Mouse (Mus musculus) Patski (cell line): ENCODE measurements around the gene Grn. TPM values are rescaled to one million over a fixed set of nuclear protein-coding genes. Genes with fewer than 3 reads are reported as not detected.

Experiments
- ATAC-seq: fragments of 100-300 bp; one replicate; pipeline ENCODE4 v1.8.0; 2021
- CTCF ChIA-PET: fragments of 350-600 bp; sonication (Branson Sonifier 250); formaldehyde crosslinking; loops from one replicate; lab custom pipeline; 2022; ENCODE audit warnings: inconsistent platforms; lab: Charles Lee
- POLR2A ChIA-PET: fragments of 350-600 bp; sonication (Branson Sonifier 250); formaldehyde crosslinking; loops from one replicate; lab custom pipeline; 2022; ENCODE audit warnings: antibody characterized with exemption, inconsistent platforms; lab: Charles Lee
- DNase-seq: peaks from one replicate; pipeline ENCODE4 v3.0.0-alpha.2; 2011; ENCODE audit warnings: low read depth, low spot score
- H3K27me3 ChIP-seq: fragments of 371-371 bp; one replicate; pipeline ENCODE4 v1.5.1; 2021
- CTCF ChIP-seq: fragments of 100-300 bp; IDR thresholded peaks from one replicate; pipeline ENCODE4 v1.5.1; 2021
- in situ Hi-C: fragments of 300-500 bp; cut with MboI; formaldehyde crosslinking; loops from 3 replicates; pipeline ENCODE4 v1.11.1; 2018; ENCODE audit warnings: low pct_unique_long_range_greater_than_20kb, mixed read lengths
- polyA plus RNA-seq: library from polyadenylated mRNA; unstranded; gene quantifications from one replicate; pipeline ENCODE4 v1.2.3, GENCODE M21; 2021

Grn gene
- polyA plus RNA-seq, 1 experiment from 2014 or later = 491 TPM

DNA sequence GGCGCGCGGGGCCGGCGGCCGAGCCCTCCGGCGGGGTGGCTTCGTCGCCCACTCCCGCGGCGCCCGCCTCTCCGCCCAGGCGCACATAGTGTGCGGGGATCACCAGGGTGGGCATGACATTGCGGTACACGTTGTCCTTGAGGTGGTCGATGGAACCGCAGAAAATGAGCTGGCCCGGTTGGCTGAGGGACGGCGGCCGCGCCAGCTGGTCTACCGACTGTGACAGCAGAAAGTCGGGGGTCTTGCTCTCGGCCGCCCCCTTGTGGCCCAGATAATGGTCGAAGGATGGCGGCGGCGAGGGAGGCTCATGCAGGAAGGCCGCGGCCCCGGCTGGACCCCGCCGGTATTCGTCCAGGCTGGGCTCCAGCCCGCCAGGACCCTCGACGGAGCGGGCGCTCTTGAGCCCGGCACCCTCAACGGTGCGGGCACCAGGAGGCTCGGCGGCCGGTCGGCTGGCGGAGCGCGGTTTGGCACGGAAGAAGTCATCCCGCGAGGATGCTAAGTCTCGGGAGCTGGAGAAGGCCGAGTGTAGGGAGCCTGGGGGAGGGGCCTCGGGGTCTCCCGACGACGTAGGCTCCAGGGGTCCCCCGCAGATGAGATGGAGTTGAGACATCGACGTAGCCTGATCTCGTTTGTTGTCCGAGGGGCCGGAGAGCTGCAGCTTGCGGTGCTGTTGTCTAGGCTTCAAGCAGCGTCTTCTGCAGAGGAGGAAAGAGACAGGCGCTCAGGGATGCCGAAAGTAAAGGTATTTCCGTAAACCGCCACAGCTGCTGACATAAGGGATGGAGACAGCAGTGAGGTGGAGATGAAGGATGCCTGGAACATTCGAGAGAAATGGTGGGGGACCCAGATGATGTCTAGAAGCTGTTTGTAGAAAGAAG lies 8.3 kb downstream of the Grn start:
- in situ Hi-C loops = no loop called here
- no peaks in the 10 kb centered on the region for H3K27me3 ChIP-seq
- DNase-seq = no peak
- POLR2A ChIA-PET = no interaction called here
- TF ChIP-seq CTCF = no peak
- no peak for ATAC-seq
- CTCF ChIA-PET = no interaction called here

- ATAC-seq (no peak), DNase-seq (no peak)
- POLR2A ChIA-PET = no interaction called here
- H3K27me3 ChIP-seq = no peaks in the 10 kb centered on the region
- TF ChIP-seq CTCF = no peak
- CTCF ChIA-PET = no interaction called here
- in situ Hi-C loops = no loop called here
These were observed 9.3 kb downstream of the Grn start for GRCm38 (mm10) chr11:102439093-102440082.

GRCm38 (mm10) chr11:102440255-102440654 lies 10.1 kb downstream of the Grn start:
- H3K27me3 ChIP-seq = no peaks in the 10 kb centered on the region
- in situ Hi-C loops = no loop called here
- POLR2A ChIA-PET = no interaction called here
- ATAC-seq (no peak), DNase-seq (no peak)
- TF ChIP-seq CTCF = no peak
- CTCF ChIA-PET = no interaction called here

DNA sequence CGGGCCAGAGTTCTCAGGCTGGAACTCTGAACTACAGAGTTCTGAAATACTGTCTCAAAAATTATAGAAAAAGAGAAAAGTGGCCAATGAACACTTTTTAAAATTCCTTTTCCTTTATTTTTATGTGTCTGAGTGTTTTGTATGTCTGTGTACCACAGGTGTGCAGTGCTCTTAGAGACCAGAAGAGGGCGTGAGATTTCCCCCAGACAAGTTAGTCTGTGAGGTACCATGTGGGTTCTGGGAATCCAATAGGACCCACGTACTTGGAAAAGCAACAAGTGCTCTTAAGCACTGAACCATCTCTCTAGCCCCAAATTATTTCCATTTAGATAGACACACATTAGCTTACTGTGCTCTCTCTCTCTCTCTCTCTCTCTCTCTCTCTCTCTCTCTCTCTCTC lies 11.3 kb downstream of the Grn start:
- CTCF ChIA-PET = interaction anchor here (1.5 kb wide), 1 partner anchor 11 kb away, joined by 5 read pairs; no protein-coding TSS in a partner anchor

GRCm38 (mm10) chr11:102442089-102442488 lies 12.0 kb downstream of the Grn start:
- DNase-seq = no peak
- no peak for TF ChIP-seq CTCF
- ChIA-PET POLR2A (interaction anchor here (0.7 kb wide), 2 partner anchors 10 to 816 kb away, joined by 3 read pairs; no protein-coding TSS in a partner anchor), CTCF (interaction anchor here (1.5 kb wide), 1 partner anchor 11 kb away, joined by 5 read pairs; no protein-coding TSS in a partner anchor)
- in situ Hi-C loops = no loop called here
- ATAC-seq = no peak
- H3K27me3 ChIP-seq = no peaks in the 10 kb centered on the region

More for the DNA sequence above, 11.3 kb downstream of the Grn start:
- no peaks in the 10 kb centered on the region for H3K27me3 ChIP-seq
- no peak for ATAC-seq
- in situ Hi-C loops = no loop called here
- POLR2A ChIA-PET = no interaction called here
- DNase-seq = no peak
- TF ChIP-seq CTCF = no peak

DNA sequence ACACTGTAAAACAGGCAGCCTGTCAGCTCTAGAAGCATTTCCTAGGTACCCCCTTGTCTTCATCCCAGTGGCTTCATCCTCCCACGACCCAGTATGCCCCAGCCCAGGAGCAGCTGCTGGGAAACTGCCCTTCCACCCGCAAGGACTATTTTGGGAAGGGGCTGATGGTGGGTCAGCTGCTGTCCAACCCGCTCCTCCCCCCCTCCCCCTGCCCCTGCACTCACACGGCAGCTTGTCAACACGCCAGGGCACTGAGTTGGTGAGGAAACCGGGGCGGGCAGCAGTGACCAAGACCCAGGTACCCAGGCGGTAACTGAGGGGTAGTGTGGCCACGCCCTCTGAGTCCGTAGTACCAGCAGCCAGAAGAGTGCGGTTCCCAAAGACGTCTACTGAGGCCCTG lies 13.6 kb downstream of the Grn start:
- no peaks in the 10 kb centered on the region for H3K27me3 ChIP-seq
- CTCF ChIA-PET = no interaction called here

DNA sequence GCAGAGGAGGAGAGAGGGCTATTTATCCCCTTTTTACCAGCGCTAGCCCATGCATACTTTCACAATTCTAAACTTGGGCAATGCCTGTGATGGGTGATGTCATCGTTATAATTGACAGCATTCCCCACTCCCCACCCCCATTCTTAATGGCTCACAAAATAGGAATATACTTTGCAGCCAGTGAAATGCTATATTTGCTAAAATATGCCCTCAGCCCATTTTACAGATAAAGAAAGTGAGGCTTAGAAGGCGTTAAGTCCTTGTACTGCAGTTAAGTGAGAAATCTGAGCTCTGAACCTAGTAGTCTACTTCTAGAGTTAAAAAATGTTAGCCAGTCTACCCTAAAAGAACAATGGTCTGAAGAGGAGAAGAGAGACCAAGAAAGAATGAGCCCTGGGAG lies 14.2 kb downstream of the Grn start:
- DNase-seq = no peak
- ChIA-PET POLR2A (interaction anchor here (0.6 to 1.3 kb wide), 4 partner anchors 20 to 341 kb away, joined by 3 to 6 read pairs (median 4); no protein-coding TSS in a partner anchor), CTCF (no interaction called here)
- no peaks in the 10 kb centered on the region for H3K27me3 ChIP-seq
- no peak for TF ChIP-seq CTCF
- in situ Hi-C loops = no loop called here
- no peak for ATAC-seq

More for the DNA sequence above, 13.6 kb downstream of the Grn start:
- POLR2A ChIA-PET = interaction anchor here (0.7 to 1.3 kb wide), 3 partner anchors 13 to 341 kb away, joined by 3 to 6 read pairs (median 3); partner anchors contain the start of gene Grn
- no peak for TF ChIP-seq CTCF
- in situ Hi-C loops = no loop called here
- ATAC-seq (no peak), DNase-seq (no peak)

DNA sequence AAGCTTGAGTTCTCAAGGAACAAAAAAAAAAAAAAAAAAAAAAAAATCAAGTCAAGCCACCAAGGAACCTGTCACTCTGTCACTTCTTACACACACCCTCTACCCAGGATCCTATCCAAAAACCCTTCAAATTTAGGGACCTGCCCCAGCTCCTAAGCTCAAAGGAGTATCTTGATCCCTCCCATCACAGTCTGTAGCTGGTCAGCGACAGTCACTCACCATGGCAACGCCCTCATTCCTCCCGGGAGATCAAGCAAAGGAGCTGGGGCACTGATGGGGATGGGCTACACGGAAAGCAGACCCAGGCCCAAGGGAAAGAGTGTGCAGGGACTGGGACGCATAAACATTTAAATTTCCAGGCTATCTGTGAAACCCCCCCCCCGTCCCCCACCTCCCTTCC lies 14.7 kb downstream of the Grn start:
- ChIA-PET POLR2A (interaction anchor here (0.6 to 1.5 kb wide), 3 partner anchors 8 to 271 kb away, joined by 4 to 6 read pairs (median 4); no protein-coding TSS in a partner anchor), CTCF (interaction anchor here (1.9 to 2.9 kb wide), 2 partner anchors 10 to 14 kb away, joined by 6 to 11 read pairs; no protein-coding TSS in a partner anchor)
- no peak for ATAC-seq
- DNase-seq = no peak
- in situ Hi-C loops = no loop called here
- no peak for TF ChIP-seq CTCF
- no peaks in the 10 kb centered on the region for H3K27me3 ChIP-seq

- ATAC-seq (no peak), DNase-seq (no peak)
- no peaks in the 10 kb centered on the region for H3K27me3 ChIP-seq
- TF ChIP-seq CTCF = no peak
- CTCF ChIA-PET = interaction anchor here (1.1 to 2.9 kb wide), 4 partner anchors 11 to 197 kb away, joined by 3 to 11 read pairs (median 5); no protein-coding TSS in a partner anchor
- POLR2A ChIA-PET = interaction anchor here (0.7 to 2.0 kb wide), 5 partner anchors 9 to 38 kb away, joined by 3 to 6 read pairs (median 4); partner anchors contain the start of gene Slc25a39
- in situ Hi-C loops = no loop called here
These were observed 15.3 kb downstream of the Grn start for GRCm38 (mm10) chr11:102445264-102445890.
